Mouse (Mus musculus) intestine, embryonic 15.5 days (tissue): ENCODE results near the gene Trim13. TPM values are rescaled to one million over a fixed set of nuclear protein-coding genes. Genes with fewer than 3 reads are reported as not detected.
"Not testable (repeated sequence)": the region's sequence is repeated elsewhere in the genome, so short reads cannot be mapped to it uniquely, and the experiment has no call there.

ENCODE experiments used
- ATAC-seq: fragments of 200-750 bp; cut with Nextera tagmentation; 2 replicates; pipeline ENCODE4 v1.8.0; 2017; ENCODE audit warnings: moderate TSS enrichment, moderate library complexity
- H3K27ac ChIP-seq: fragments of 300-500 bp; sonication (generic); 2 replicates; pipeline ENCODE4 v1.5.1; 2015; ENCODE audit warnings: mild to moderate bottlenecking, inconsistent platforms
- H3K27me3 ChIP-seq: fragments of 300-500 bp; sonication (generic); replicated peaks from 2 replicates; pipeline ENCODE4 v1.6.1; 2015; ENCODE audit warnings: inconsistent platforms
- H3K36me3 ChIP-seq: fragments of 300-500 bp; sonication (generic); 2 replicates; pipeline ENCODE4 v1.6.1; 2015; ENCODE audit warnings: inconsistent platforms
- H3K4me1 ChIP-seq: fragments of 300-500 bp; sonication (generic); replicated peaks from 2 replicates; pipeline ENCODE4 v1.6.1; 2015; ENCODE audit warnings: inconsistent platforms
- H3K4me2 ChIP-seq: fragments of 300-500 bp; sonication (generic); replicated peaks from 2 replicates; pipeline ENCODE4 v1.6.1; 2015; ENCODE audit warnings: mild to moderate bottlenecking, inconsistent platforms
- H3K4me3 ChIP-seq: fragments of 300-500 bp; sonication (generic); replicated peaks from 2 replicates; pipeline ENCODE4 v1.5.1; 2015; ENCODE audit warnings: inconsistent platforms
- H3K9ac ChIP-seq: fragments of 300-500 bp; sonication (generic); 2 replicates; pipeline ENCODE4 v1.6.1; 2015; ENCODE audit warnings: inconsistent platforms
- H3K9me3 ChIP-seq: fragments of 300-500 bp; sonication (generic); 2 replicates; pipeline ENCODE4 v1.6.1; 2016; ENCODE audit warnings: inconsistent platforms
- WGBS: fragments of 180-500 bp; shearing (Covaris S2); methylation state at CpG from one replicate; pipeline ENCODE4 v1.1.7; 2015; 5-methylcytosine and 5-hydroxymethylcytosine counted together
- polyA plus RNA-seq: library from polyadenylated mRNA; unstranded; fragments of >200 nt; fragmentation: Nextera tagmentation; extraction: Ambion mirVana; gene quantifications from 2 replicates; pipeline ENCODE4 v1.2.1, GENCODE M21; 2015

Trim13 gene
- polyA plus RNA-seq, 1 experiment from 2014 or later, result 11.3 TPM

GRCm38 (mm10) chr14:61589288-61590065 is 8.6 kb upstream of the Trim13 start:
- H3K36me3 ChIP-seq, result no peaks in the 10 kb centered on the region
- no peaks in the 10 kb centered on the region for H3K4me1 ChIP-seq
- no peak overlapping the region for H3K4me2 ChIP-seq
- H3K9ac ChIP-seq, result no peak overlapping the region
- 72% methylated on average over 4 of the region's 4 CpGs for WGBS
- no peaks in the 10 kb centered on the region for H3K9me3 ChIP-seq
- ATAC-seq, result no peak
- H3K27ac ChIP-seq, result no peak overlapping the region
- H3K4me3 ChIP-seq, result no peak overlapping the region
- H3K27me3 ChIP-seq, result no peaks in the 10 kb centered on the region

DNA sequence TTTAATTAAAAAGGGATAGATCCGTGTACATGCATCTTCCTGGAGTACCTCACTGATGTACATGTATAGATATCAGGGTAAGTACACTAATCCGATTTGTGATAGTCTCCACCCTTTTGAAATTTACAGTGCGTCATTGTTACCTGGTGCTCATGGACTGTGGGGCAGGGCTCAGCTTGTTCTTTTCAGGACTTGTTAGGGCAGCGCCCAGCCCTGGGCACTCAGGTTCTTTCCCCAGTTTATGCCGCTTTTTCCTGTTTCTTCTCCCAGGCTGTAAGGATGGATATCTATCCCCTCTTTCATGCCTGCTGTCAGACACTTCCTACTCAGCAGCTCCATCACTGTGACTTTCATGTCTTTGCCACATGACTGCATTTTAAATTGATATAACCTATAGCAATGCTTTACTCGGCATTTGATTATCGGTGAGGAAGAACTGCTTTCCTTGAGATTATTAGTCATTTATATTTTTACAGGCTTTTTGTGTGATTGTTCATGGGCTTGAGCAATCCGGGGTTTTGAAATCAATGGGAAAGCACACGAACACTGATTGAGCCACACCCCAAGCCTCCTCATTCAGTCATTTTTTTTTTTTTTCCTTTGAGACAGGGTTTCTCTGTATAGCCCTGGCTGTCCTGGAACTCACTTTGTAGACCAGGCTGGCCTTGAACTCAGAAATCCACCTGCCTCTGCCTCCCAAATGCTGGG is 1.2 kb upstream of the Trim13 start:
- H3K9me3 ChIP-seq, result no peaks in the 10 kb centered on the region
- no peak overlapping the region for H3K9ac ChIP-seq
- no peak overlapping the region for H3K4me3 ChIP-seq
- peaks cover 6% of the 10 kb centered on the region; the same call in 1 of the 2 replicates for H3K4me1 ChIP-seq
- H3K27me3 ChIP-seq, result no peaks in the 10 kb centered on the region
- no peak overlapping the region for H3K27ac ChIP-seq
- H3K36me3 ChIP-seq, result no peaks in the 10 kb centered on the region
- no peak for ATAC-seq
- no peak overlapping the region for H3K4me2 ChIP-seq
- 80% methylated on average over 9 of the region's 9 CpGs for WGBS

GRCm38 (mm10) chr14:61599057-61599806 is 1.2 kb downstream of the Trim13 start:
- 3% methylated on average over 44 of the region's 44 CpGs for WGBS

DNA sequence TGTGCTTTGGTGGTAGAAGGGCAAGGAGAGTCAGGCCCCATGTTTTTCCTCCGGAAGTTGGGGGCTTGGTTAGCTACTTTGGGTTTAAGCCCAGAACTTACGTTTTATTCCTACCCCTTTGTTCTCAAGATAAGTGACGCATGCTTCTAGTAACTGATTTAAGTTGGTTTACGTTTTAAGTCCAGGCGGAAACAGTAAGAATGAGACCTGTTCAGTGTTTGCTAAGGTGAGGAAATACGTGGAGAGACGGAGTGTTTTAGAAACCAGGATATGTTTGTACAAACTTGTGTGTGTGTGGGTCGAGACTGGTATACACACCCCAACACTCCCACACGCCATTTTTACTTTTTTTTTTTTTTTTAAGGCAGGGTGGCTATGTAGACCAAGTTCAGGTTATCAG is 3.3 kb downstream of the Trim13 start:
- no peaks in the 10 kb centered on the region for H3K9me3 ChIP-seq
- H3K4me3 ChIP-seq, result no peak overlapping the region
- WGBS, result 65% methylated on average over 9 of the region's 9 CpGs
- H3K27me3 ChIP-seq, result no peaks in the 10 kb centered on the region
- peaks cover 6% of the 10 kb centered on the region; the same call in 1 of the 2 replicates for H3K4me1 ChIP-seq
- no peak for ATAC-seq
- H3K9ac ChIP-seq, result no peak overlapping the region
- no peaks in the 10 kb centered on the region for H3K36me3 ChIP-seq
- H3K27ac ChIP-seq, result no peak overlapping the region
- no peak overlapping the region for H3K4me2 ChIP-seq

More at GRCm38 (mm10) chr14:61599057-61599806, 1.2 kb downstream of the Trim13 start:
- peak overlapping the region; percentile 60; the same call in 1 of the 2 replicates for H3K27ac ChIP-seq
- H3K9me3 ChIP-seq, result no peaks in the 10 kb centered on the region
- peaks cover 6% of the 10 kb centered on the region; the same call in 1 of the 2 replicates for H3K4me1 ChIP-seq
- ATAC-seq, result peak; percentile 98
- H3K9ac ChIP-seq, result peak overlapping the region; percentile 88
- peak overlapping the region; percentile 60 for H3K4me2 ChIP-seq
- peak overlapping the region; percentile 88 for H3K4me3 ChIP-seq
- no peaks in the 10 kb centered on the region for H3K27me3 ChIP-seq
- no peaks in the 10 kb centered on the region for H3K36me3 ChIP-seq

DNA sequence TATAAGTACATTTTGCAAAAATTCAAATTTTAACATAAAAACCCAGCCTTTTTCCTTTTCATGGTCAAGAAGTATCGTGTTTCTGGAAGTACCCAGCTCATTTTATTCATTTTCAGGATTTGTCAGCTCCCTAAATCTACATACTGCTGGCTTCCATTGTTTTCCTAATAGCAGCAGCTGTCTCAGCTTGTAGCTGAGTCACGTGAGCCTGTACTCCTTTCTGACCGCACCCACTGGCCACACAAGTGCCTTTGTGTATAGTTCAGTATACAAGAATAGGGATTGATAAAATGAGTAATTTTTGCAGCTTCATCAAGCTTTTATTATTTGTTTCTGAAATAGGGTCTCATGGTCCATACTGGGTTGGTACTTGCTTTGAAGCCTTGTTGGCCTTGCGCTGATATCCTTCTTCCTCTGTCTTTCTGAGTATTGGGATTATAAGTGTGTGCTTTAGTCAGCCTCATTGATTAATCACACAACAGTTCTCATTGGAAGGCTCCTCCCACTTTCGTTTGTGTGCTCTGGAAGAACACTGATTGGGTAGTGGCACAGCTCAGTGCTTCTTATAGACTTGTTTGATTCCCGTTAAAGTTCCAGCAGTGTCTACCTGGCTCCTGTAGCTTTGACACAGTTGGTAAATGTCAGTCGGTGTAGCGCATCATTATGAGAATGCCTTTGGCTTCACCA is 5.2 kb downstream of the Trim13 start:
- Histone ChIP-seq H3K27ac (no peak overlapping the region), H3K9ac (no peak overlapping the region), H3K4me2 (no peak overlapping the region), H3K4me1 (peaks cover 6% of the 10 kb centered on the region; the same call in 1 of the 2 replicates), H3K36me3 (no peaks in the 10 kb centered on the region), H3K9me3 (no peaks in the 10 kb centered on the region), H3K27me3 (no peaks in the 10 kb centered on the region), H3K4me3 (no peak overlapping the region)
- WGBS, result 82% methylated on average over 8 of the region's 8 CpGs
- no peak for ATAC-seq

GRCm38 (mm10) chr14:61604081-61604480 is 6.0 kb downstream of the Trim13 start:
- no peak overlapping the region for H3K27ac ChIP-seq
- H3K27me3 ChIP-seq, result no peaks in the 10 kb centered on the region
- no peak for ATAC-seq
- peaks cover 6% of the 10 kb centered on the region; the same call in 1 of the 2 replicates for H3K4me1 ChIP-seq
- H3K4me2 ChIP-seq, result no peak overlapping the region
- 84% methylated on average over 3 of the region's 3 CpGs for WGBS
- H3K4me3 ChIP-seq, result no peak overlapping the region
- no peak overlapping the region for H3K9ac ChIP-seq
- H3K36me3 ChIP-seq, result no peaks in the 10 kb centered on the region
- no peaks in the 10 kb centered on the region for H3K9me3 ChIP-seq

DNA sequence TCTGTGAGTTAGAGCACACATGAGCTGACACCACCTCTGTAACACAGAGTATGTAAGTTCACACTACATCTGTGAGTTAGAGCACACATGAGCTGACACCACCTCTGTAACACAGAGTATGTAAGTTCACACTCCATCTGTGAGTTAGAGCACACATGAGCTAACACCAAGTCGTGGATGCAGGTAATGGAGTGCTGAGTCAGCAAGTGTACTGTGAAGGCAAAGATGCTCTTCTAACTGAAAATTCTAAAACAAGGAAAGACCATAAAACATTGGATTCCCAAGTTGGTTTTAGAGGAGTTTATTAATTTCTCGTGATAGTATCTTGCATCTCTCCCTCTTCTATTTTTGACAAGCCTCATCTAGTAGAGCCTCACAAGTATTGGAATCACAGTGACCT is 8.0 kb downstream of the Trim13 start:
- not testable (repeated sequence) for H3K4me2 ChIP-seq, H3K9ac ChIP-seq, ATAC-seq, H3K27me3 ChIP-seq, H3K4me1 ChIP-seq, H3K27ac ChIP-seq, H3K9me3 ChIP-seq, H3K36me3 ChIP-seq, H3K4me3 ChIP-seq
- WGBS, result 87% methylated on average over 2 of the region's 2 CpGs

DNA sequence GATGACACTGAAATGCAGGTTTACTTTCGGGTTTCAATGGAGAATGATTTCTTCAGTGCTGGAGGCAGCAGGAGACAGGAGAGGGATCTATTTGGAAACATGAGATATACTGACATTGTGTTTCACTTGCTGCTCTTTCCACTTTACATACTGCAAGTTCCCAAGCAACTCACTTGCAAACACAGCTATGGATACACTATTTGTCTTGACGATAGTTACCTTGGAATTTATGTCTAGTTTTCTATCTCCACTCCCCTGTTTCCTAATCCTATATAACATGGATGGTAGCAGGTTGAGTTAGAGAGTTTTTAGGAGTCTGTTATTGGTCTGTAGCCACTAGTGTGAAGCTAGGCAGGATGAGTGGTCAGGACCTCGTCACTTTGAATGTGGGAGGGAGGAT is 9.1 kb downstream of the Trim13 start, which contains the start of gene Kcnrg:
Gene Kcnrg (plus strand): TSS at position 301 of the 400 bp plus-strand sequence.
- Histone ChIP-seq H3K9me3 (no peaks in the 10 kb centered on the region), H3K27me3 (no peaks in the 10 kb centered on the region), H3K36me3 (no peaks in the 10 kb centered on the region), H3K4me3 (no peak within 1 kb of the TSS), H3K27ac (no peak within 1 kb of the TSS), H3K4me2 (no peak within 1 kb of the TSS), H3K9ac (no peak within 1 kb of the TSS), H3K4me1 (no peaks in the 10 kb centered on the region)
- 86% methylated on average over 3 of the region's 3 CpGs for WGBS
- ATAC-seq, result no peak

DNA sequence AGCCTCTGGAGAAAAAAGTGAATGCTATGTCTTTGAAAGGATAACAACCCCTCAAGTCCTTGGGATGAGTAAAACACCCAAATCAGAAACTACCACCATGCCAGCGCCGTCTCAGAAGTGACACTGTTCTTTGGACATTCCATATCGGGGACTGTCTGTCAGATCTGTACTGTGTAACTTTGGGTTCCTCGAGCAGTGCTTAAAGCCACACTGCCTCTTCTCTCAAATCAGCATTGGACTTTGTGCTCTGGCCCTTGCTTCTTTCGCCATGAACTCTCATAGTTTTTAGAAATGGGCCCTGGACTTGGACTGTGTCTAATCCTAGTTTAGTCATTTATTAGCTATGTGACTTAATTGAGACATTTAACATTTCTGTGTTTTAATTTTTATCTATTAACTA is 13.7 kb downstream of the Trim13 start:
- no peak for ATAC-seq
- Histone ChIP-seq H3K4me3 (no peak overlapping the region), H3K9ac (no peak overlapping the region), H3K27ac (no peak overlapping the region), H3K4me2 (no peak overlapping the region), H3K9me3 (no peaks in the 10 kb centered on the region), H3K4me1 (no peaks in the 10 kb centered on the region), H3K27me3 (no peaks in the 10 kb centered on the region), H3K36me3 (no peaks in the 10 kb centered on the region)
- 87% methylated on average over 5 of the region's 5 CpGs for WGBS

DNA sequence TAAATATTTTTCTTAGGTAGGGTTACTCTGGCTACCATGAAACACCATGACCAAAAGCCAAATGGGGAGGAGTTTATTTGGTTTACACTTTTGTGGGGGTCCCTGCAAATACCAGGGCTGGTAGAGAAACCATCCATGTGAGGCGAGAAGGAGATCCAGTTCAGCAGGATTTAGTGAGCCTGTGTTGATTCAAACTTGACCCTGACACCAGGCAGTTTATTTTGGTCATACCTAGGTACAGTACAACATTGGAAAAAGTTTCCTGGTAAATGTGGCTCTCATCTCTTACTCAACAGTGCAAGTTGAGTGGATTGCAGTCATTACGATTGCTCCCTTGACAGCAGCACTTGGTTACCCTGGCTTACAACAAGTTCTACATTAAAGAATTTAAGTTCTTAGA is 15.3 kb downstream of the Trim13 start:
- no peak overlapping the region for H3K9ac ChIP-seq
- H3K4me2 ChIP-seq, result no peak overlapping the region
- no peak overlapping the region for H3K27ac ChIP-seq
- no peaks in the 10 kb centered on the region for H3K36me3 ChIP-seq
- no peaks in the 10 kb centered on the region for H3K27me3 ChIP-seq
- no peak overlapping the region for H3K4me3 ChIP-seq
- 94% methylated on average over 2 of the region's 2 CpGs for WGBS
- H3K9me3 ChIP-seq, result no peaks in the 10 kb centered on the region
- ATAC-seq, result no peak
- no peaks in the 10 kb centered on the region for H3K4me1 ChIP-seq

- Histone ChIP-seq H3K4me2 (no peak overlapping the region), H3K4me3 (no peak overlapping the region), H3K9ac (no peak overlapping the region), H3K36me3 (0 out of 2 replicates have a peak, but pooled peaks cover 3% of the 10 kb centered on the region), H3K9me3 (no peaks in the 10 kb centered on the region), H3K27ac (no peak overlapping the region), H3K4me1 (no peaks in the 10 kb centered on the region), H3K27me3 (no peaks in the 10 kb centered on the region)
- WGBS, result 88% methylated on average over 2 of the region's 2 CpGs
- no peak for ATAC-seq
Measured at GRCm38 (mm10) chr14:61620371-61620770, 22.3 kb downstream of the Trim13 start.

GRCm38 (mm10) chr14:61635969-61636368 is 37.9 kb downstream of the Trim13 start:
- H3K4me3 ChIP-seq, result no peak overlapping the region
- ATAC-seq, result no peak
- H3K9ac ChIP-seq, result no peak overlapping the region
- H3K36me3 ChIP-seq, result 0 out of 2 replicates have a peak, but pooled peaks cover 5% of the 10 kb centered on the region
- H3K4me1 ChIP-seq, result no peaks in the 10 kb centered on the region
- no peaks in the 10 kb centered on the region for H3K9me3 ChIP-seq
- no peak overlapping the region for H3K27ac ChIP-seq
- no peak overlapping the region for H3K4me2 ChIP-seq
- H3K27me3 ChIP-seq, result no peaks in the 10 kb centered on the region
